Mouse (Mus musculus): ENCODE measurements around the gene Sult6b2. TPM values are rescaled to one million over a fixed set of nuclear protein-coding genes. Genes with fewer than 3 reads are reported as not detected.

Sult6b2 gene
- polyA plus RNA-seq, 1 experiment from 2014 or later: not detected

DNA sequence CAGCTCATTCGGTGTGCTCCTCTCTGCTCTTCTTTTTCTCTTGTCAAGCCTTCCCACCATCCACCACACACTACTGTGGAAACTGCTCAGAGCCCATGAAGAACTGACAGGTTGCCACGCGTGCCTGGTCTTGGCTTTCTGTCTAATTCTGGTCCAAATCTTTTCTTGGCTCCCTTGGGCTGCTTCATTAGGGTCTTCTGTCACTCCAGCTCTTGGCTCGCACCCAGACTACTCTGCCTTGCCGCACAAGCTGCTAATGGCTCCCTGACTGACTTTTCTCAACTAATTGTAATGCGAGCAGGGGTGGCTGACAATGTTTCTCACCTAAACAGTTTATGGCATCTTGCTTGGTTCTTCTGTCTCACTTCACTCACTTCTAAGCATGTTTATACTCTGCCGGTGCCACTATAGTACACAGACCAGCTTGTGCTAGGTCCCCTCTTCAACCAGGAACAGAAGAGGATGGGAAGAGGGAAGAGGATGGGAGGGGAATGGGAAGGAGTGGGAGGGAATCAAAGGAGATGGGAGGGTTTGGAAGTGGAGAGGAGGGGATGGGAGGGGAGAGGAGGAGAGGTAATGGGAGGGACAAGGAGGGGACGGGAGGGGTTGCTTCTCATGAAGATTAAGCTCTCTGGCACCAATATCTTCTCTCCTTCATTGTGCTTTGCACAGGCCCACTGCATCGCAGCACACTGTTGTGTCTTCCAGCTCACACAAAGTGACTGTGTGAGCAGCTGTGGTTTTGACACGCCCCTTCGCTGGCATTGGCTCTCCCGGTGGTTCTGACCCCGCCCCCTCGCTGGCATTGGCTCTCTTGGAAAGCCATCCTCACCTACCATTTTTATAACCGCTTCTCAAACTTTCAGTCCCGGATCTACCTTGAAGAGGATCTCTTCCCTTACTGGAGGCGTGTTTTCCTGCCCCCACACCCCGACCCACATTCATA lies 16.0 kb downstream of the Sult6b2 start:
- 48% methylated on average over 17 of the region's 18 CpGs for WGBS
- no peak overlapping the region for H3K4me3 ChIP-seq
- no peaks in the 10 kb centered on the region for H3K36me3 ChIP-seq
- H3K27ac ChIP-seq (replicated peaks): no peak overlapping the region
- H3K9me3 ChIP-seq: no peaks in the 10 kb centered on the region
- peaks cover 17% of the 10 kb centered on the region for H3K4me1 ChIP-seq (replicated peaks)
- peak; percentile 32; the same call in 1 of the 2 replicates for ATAC-seq (ENCODE audit: low FRiP score, low read depth)
- no peaks in the 10 kb centered on the region for H3K27me3 ChIP-seq
- no peak overlapping the region for H3K9ac ChIP-seq
- H3K4me2 ChIP-seq: no peak overlapping the region

DNA sequence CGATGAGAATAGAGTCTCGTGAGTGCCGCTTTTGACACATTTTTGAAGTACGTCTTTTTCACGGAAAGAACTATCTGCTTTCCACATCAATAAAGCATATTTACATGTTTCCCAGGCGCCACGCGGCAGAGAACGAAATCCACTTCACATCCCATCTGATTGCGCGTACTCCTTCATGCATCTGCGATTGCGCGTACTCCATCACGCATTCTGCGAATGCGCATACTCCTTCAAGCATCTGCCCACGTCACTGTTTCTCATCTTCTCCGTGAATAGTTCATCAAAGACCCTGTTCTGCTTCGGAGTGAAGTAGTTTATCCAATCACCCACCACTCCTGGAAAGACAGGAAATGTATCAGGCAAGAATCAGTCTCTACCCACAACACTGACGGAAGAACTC lies 18.2 kb downstream of the Sult6b2 start:
- no peaks in the 10 kb centered on the region for H3K27me3 ChIP-seq
- no peaks in the 10 kb centered on the region for H3K9me3 ChIP-seq
- no peak for ATAC-seq (ENCODE audit: low FRiP score, low read depth)
- no peak overlapping the region for H3K27ac ChIP-seq (replicated peaks)
- 86% methylated on average over 21 of the region's 21 CpGs for WGBS
- no peak overlapping the region for H3K4me2 ChIP-seq
- no peak overlapping the region for H3K9ac ChIP-seq
- H3K36me3 ChIP-seq: no peaks in the 10 kb centered on the region
- H3K4me1 ChIP-seq (replicated peaks): peaks cover 13% of the 10 kb centered on the region; the same call in 1 of the 2 replicates
- H3K4me3 ChIP-seq: no peak overlapping the region

DNA sequence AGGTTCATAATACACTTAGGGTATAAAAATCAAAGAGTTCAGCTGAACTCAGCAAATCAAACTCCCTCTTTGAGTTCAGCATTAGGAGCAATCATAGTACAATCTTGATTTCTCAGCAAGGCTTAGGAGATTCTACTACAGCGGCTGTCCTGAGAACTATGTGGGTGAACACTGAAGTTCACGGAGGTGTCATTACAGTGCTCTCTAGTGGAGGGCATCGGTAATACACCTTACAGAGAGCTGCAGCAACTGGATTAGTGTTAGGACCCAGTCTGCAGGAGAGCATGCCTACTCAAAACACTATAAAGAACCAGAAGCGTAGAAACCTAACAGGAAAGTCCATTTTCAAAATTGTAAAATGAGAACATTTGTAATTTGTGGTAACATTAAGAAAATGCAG lies 19.0 kb downstream of the Sult6b2 start:
- peaks cover 15% of the 10 kb centered on the region; the same call in 1 of the 2 replicates for H3K4me1 ChIP-seq (replicated peaks)
- H3K9ac ChIP-seq: no peak overlapping the region
- no peaks in the 10 kb centered on the region for H3K27me3 ChIP-seq
- H3K27ac ChIP-seq (replicated peaks): no peak overlapping the region
- no peak overlapping the region for H3K4me3 ChIP-seq
- WGBS: 38% methylated on average over 4 of the region's 4 CpGs
- H3K4me2 ChIP-seq: no peak overlapping the region
- ATAC-seq (ENCODE audit: low FRiP score, low read depth): no peak
- no peaks in the 10 kb centered on the region for H3K36me3 ChIP-seq
- no peaks in the 10 kb centered on the region for H3K9me3 ChIP-seq

DNA sequence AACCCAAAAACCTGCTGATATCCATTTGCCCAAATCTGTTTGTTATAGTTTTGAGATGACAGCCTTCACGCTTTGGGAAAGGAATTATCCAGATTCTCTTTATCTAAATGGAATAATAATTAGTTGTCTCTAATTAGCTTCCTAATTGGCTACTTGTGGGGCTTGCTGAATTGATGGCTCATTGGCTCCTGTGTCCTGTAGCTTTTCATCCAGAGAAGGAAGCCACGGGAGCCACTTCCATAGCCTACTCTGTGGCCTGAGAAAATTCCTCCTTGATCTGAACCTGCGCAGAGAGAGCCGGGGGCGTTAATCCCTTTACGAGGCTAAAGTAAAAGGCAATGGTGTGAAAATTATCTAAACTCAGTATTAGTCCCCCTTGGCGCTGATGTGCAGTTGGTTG lies 23.0 kb downstream of the Sult6b2 start:
- H3K36me3 ChIP-seq: no peaks in the 10 kb centered on the region
- 61% methylated on average over 7 of the region's 7 CpGs for WGBS
- no peak for ATAC-seq (ENCODE audit: low FRiP score, low read depth)

DNA sequence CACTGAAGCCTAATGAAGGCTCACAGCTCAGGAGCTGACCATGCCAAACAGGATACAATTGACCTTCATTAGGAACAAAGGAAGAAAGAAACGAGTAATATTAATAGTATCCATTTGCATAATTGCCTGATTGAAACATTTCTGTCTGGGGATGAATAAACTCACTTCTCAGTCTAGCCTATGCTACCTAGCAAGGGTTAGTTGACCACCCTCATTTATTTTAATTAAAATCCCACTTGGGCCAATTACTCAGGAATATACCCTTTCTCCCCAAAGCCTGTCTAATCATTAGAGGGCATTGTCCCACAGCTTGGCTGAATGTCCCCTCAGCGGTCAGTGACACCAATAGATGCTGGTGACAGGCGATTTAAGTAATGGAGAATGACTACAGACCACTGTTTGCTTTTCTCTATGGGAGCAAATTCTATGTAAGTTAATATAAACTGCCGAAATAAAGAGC lies 23.7 kb downstream of the Sult6b2 start:
- Histone ChIP-seq H3K27ac (replicated peaks) (no peak overlapping the region), H3K36me3 (no peaks in the 10 kb centered on the region), H3K4me2 (no peak overlapping the region), H3K9ac (no peak overlapping the region), H3K4me1 (replicated peaks) (peaks cover 18% of the 10 kb centered on the region), H3K9me3 (no peaks in the 10 kb centered on the region), H3K27me3 (no peaks in the 10 kb centered on the region), H3K4me3 (no peak overlapping the region)
- 51% methylated on average over 4 of the region's 4 CpGs for WGBS
- no peak for ATAC-seq (ENCODE audit: low FRiP score, low read depth)

More for the DNA sequence above, 23.0 kb downstream of the Sult6b2 start:
- Histone ChIP-seq H3K9ac (no peak overlapping the region), H3K27me3 (no peaks in the 10 kb centered on the region), H3K27ac (replicated peaks) (no peak overlapping the region), H3K4me3 (no peak overlapping the region), H3K4me1 (replicated peaks) (peaks cover 18% of the 10 kb centered on the region), H3K9me3 (no peaks in the 10 kb centered on the region), H3K4me2 (no peak overlapping the region)

DNA sequence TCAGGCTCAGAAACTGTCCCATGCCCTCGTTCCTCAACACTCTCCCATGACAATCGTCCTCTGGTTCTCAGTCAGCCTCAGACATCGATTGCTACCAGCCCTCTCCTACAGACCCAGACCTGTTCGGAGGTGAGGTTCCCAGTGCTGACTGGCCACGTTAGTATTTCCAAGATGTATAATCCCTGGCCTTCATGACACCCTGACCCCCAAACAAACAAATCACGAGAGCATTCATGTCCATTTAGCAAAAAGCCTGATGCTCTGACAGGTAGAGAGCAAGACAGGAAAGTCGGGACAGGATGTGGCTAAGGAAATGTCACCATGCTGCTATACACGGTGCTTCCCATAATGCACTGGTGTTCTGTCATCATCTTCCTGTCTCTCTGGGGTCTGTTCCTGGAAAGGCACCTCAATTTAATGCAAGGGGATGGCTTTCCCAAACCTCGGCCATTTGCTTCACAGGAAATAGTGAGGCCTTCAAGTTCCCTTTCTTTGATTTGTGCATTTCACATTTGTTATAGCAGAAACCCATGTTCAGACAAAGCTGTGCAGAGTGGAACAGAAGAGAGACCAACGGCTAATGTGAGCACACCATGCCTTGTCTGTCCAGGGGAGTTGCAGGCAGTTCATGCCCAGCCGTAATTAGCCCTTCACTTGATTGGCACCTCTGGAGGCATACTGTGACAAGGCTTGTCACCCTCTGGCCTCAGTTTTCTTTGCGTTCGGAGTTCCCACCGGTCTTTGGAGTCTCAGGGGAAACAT lies 24.3 kb downstream of the Sult6b2 start:
- Histone ChIP-seq H3K27me3 (no peaks in the 10 kb centered on the region), H3K4me1 (replicated peaks) (peaks cover 18% of the 10 kb centered on the region), H3K36me3 (no peaks in the 10 kb centered on the region; the same call in 1 of the 2 replicates), H3K9me3 (no peaks in the 10 kb centered on the region), H3K4me3 (no peak overlapping the region), H3K4me2 (no peak overlapping the region), H3K27ac (replicated peaks) (no peak overlapping the region), H3K9ac (no peak overlapping the region)
- WGBS: 60% methylated on average over 14 of the region's 14 CpGs
- peak; percentile 27; the same call in 1 of the 2 replicates for ATAC-seq (ENCODE audit: low FRiP score, low read depth)

DNA sequence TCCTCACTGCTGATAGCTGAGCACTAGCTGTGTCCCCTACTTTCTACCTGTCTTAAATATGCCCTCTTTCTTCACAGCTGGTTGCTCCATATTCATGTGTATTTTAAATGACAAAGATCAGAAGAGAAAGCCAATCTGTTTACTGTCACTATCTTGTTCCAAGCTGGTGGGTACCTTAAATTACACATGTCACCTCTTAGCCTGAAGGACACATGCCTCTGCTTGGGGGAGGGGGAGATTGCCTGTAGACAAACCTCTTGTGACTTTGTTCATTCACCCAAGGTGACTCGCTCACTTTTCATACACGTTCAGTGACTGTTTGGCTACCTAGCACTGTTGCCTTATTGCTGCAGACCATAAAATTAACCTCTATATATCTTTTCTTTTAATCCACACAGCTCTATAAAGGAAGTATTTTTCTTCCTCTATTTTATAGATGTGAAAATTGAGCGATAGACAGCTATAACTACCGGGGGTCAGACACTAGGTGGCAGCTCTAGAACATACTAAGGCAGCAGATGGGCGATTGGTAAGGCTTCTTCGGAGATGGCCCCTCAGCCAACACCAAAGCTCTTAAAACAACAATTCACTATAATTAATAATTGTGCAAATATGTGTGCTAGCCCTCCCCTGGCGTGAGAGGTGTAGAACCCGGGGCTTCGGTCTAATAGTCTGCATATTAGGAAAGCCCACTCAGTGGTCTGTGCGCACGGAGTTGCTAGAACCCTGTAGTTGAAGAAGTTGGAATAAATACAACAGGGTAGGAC lies 25.1 kb downstream of the Sult6b2 start:
- peaks cover 18% of the 10 kb centered on the region for H3K4me1 ChIP-seq (replicated peaks)
- H3K27me3 ChIP-seq: no peaks in the 10 kb centered on the region
- H3K9ac ChIP-seq: no peak overlapping the region
- H3K4me3 ChIP-seq: no peak overlapping the region
- H3K27ac ChIP-seq (replicated peaks): no peak overlapping the region
- H3K4me2 ChIP-seq: no peak overlapping the region
- H3K36me3 ChIP-seq: peaks cover 4% of the 10 kb centered on the region; the same call in 1 of the 2 replicates
- no peaks in the 10 kb centered on the region for H3K9me3 ChIP-seq
- peak; percentile 58 for ATAC-seq (ENCODE audit: low FRiP score, low read depth)
- WGBS: 46% methylated on average over 11 of the region's 11 CpGs

DNA sequence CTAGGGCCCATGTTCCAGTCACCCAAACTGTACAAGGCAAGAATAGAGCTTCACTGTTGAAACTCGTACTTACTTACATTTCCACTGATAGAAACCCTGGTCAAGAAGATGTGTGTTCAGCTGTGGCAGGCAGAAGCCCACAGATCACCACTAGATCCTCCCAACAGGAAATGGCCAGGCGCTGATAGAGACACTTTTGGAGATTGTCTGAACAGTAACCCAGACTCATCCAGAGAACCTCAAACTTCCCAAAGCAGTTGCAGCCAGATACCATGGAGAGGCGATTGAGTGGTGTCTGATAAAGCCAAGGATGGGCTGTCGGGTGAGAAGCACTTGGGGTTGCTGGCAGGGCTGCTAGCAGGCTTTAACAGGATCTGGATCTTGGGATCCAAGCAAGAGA lies 27.4 kb downstream of the Sult6b2 start:
- Histone ChIP-seq H3K4me1 (replicated peaks) (peaks cover 18% of the 10 kb centered on the region), H3K27me3 (no peaks in the 10 kb centered on the region), H3K36me3 (peaks cover 27% of the 10 kb centered on the region), H3K9ac (no peak overlapping the region), H3K27ac (replicated peaks) (no peak overlapping the region), H3K9me3 (no peaks in the 10 kb centered on the region), H3K4me2 (no peak overlapping the region), H3K4me3 (no peak overlapping the region)
- no peak for ATAC-seq (ENCODE audit: low FRiP score, low read depth)
- 76% methylated on average over 4 of the region's 4 CpGs for WGBS

DNA sequence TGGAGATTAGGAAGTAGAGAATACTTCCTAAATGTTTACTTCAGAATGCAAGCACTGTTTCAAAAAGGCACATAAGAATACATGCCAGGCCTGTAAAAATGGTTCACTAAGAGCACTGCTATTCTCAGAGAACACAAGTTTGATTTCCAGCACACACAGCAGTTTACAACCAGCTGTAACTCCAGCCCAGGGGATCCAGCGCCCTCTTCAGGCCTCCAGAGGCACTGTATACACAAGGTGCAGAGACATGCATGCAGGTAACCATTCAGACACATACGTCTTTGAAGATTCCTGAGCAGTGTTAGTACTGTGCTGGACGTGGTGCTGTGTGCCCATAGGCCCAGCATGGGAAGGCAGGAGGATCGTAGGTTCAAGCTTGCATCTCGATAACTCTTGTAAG lies 30.7 kb downstream of the Sult6b2 start:
- H3K27ac ChIP-seq (replicated peaks): no peak overlapping the region
- H3K9ac ChIP-seq: no peak overlapping the region
- peaks cover 51% of the 10 kb centered on the region for H3K36me3 ChIP-seq
- ATAC-seq (ENCODE audit: low FRiP score, low read depth): no peak
- WGBS: 91% methylated on average over 5 of the region's 5 CpGs
- no peaks in the 10 kb centered on the region for H3K4me1 ChIP-seq (replicated peaks)
- H3K4me2 ChIP-seq: no peak overlapping the region
- no peaks in the 10 kb centered on the region for H3K9me3 ChIP-seq
- no peaks in the 10 kb centered on the region for H3K27me3 ChIP-seq
- H3K4me3 ChIP-seq: no peak overlapping the region

DNA sequence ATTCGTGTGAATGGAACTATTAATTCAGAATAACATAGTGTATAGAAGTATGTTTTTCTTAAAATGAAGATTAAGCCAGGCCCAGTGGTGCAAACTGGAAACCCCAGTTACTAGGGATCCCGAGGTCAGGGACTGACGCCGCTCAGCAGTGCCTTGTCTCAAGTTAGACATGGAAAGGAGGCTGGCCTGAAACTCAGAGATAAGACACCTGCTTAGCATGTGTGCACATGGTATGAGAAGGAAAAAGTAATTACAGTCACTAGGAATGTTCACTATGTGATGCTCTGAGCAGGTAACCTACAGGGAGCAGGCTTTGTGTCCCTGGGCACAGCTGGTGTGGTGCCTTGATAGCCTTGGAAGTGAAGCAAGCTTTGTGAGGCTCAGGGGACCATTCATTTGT lies 32.7 kb downstream of the Sult6b2 start:
- no peak for ATAC-seq (ENCODE audit: low FRiP score, low read depth)
- Histone ChIP-seq H3K36me3 (peaks cover 69% of the 10 kb centered on the region), H3K27me3 (no peaks in the 10 kb centered on the region), H3K9ac (no peak overlapping the region), H3K4me1 (replicated peaks) (no peaks in the 10 kb centered on the region), H3K4me2 (no peak overlapping the region), H3K27ac (replicated peaks) (no peak overlapping the region), H3K4me3 (no peak overlapping the region), H3K9me3 (no peaks in the 10 kb centered on the region)
- 97% methylated on average over 4 of the region's 4 CpGs for WGBS

DNA sequence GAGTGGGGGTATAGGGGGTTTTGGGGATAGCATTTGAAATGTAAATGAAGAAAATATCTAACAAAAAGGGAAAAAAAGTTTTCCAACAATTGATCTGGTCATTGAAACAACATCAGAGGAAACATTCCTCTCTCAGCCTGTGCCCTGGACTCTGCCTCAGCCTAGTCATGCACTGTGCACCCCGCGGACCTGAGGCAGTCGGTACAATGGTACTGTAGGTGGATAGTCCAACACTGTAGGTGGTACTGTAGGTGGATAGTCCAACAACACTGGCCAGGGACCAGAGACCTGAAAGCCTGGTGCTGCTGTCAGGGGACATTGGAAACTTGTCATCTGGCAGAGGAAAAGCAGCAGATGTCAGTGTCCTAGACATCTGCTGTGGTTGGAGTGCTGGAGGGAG lies 34.4 kb downstream of the Sult6b2 start:
- 80% methylated on average over 3 of the region's 3 CpGs for WGBS

More for the DNA sequence above, 34.4 kb downstream of the Sult6b2 start:
- H3K36me3 ChIP-seq: peaks cover 80% of the 10 kb centered on the region
- no peaks in the 10 kb centered on the region for H3K4me1 ChIP-seq (replicated peaks)
- H3K9ac ChIP-seq: no peak overlapping the region
- H3K4me3 ChIP-seq: no peak overlapping the region
- no peaks in the 10 kb centered on the region for H3K27me3 ChIP-seq
- ATAC-seq (ENCODE audit: low FRiP score, low read depth): no peak
- no peak overlapping the region for H3K4me2 ChIP-seq
- no peaks in the 10 kb centered on the region for H3K9me3 ChIP-seq
- no peak overlapping the region for H3K27ac ChIP-seq (replicated peaks)

Measured in hindbrain, embryonic 15.5 days (tissue).